Mouse (Mus musculus): ENCODE measurements around the gene Cwc15. TPM values are rescaled to one million over a fixed set of nuclear protein-coding genes. Genes with fewer than 3 reads are reported as not detected.

The Cwc15 gene
- polyA plus RNA-seq, 1 experiment from 2014 or later, result 185 TPM

Other genes with a start within 250 kb of the Cwc15 start
- 19.7 and 24.3 TPM in 2 replicates for gene Sesn3, start 225.6 kb upstream of the Cwc15 start, polyA plus RNA-seq (2016; fragmentation: Nextera tagmentation; extraction: Ambion mirVana)
- 9.6 and 11.7 TPM in 2 replicates for gene Endod1, start 119.1 kb upstream of the Cwc15 start, polyA plus RNA-seq (2016; fragmentation: Nextera tagmentation; extraction: Ambion mirVana)
- gene Kdm4d, start 135 bp upstream of the Cwc15 start, polyA plus RNA-seq (2016; fragmentation: Nextera tagmentation; extraction: Ambion mirVana), result 0.26 and 0.32 TPM in 2 replicates
- 13.5 and 13.8 TPM in 2 replicates for gene Amotl1, start 144.4 kb downstream of the Cwc15 start, polyA plus RNA-seq (2016; fragmentation: Nextera tagmentation; extraction: Ambion mirVana)
- gene Piwil4, start 240.1 kb downstream of the Cwc15 start, polyA plus RNA-seq (2016; fragmentation: Nextera tagmentation; extraction: Ambion mirVana), result 0.57 and 0.61 TPM in 2 replicates